Mouse (Mus musculus) monocyte, adult 2 months (primary cell): ENCODE results near the gene Tcf12.

Source experiments
- DNase-seq, 2 experiments: peaks; one replicate each; pipeline ENCODE4 v3.0.0; 2022; ENCODE audit warnings: low spot score in 2 of 2, low read depth in 1 of 2

Tcf12 gene

GRCm38 (mm10) chr9:71806422-71806805 lies 305.3 kb downstream of the Tcf12 start:
- DNase-seq, result peak; percentile 12 to 41

GRCm38 (mm10) chr9:71805646-71806421 lies 305.8 kb downstream of the Tcf12 start:
- peak in 1 of 2 experiments; percentile 3 for DNase-seq

- no peak for DNase-seq
Measured at GRCm38 (mm10) chr9:71804116-71804515, 307.6 kb downstream of the Tcf12 start.

- no peak for DNase-seq
Measured at GRCm38 (mm10) chr9:71803281-71803680, 308.4 kb downstream of the Tcf12 start.

GRCm38 (mm10) chr9:71799598-71799997 lies 312.1 kb downstream of the Tcf12 start:
- DNase-seq, result no peak

GRCm38 (mm10) chr9:71798176-71798575 lies 313.5 kb downstream of the Tcf12 start:
- no peak for DNase-seq
